Mouse (Mus musculus) cerebellum, adult (tissue): ENCODE data around the gene Gpr176.

Source experiments
- ATAC-seq: cut with Nextera tagmentation; 2 replicates; pipeline ENCODE4 v1.9.2; 2017; ENCODE audit warnings: mild to moderate bottlenecking, moderate library complexity, mixed read lengths; ENCODE audit not compliant: insufficient number of reproducible peaks, low FRiP score, low TSS enrichment

Gene Gpr176

GRCm38 (mm10) chr2:118256621-118257053, 116.6 kb downstream of the Gpr176 start, which contains the start of gene Fsip1:
Fsip1 (minus strand) TSS chr2:118256966.
- ATAC-seq = peak; percentile 60; the same call in 1 of the 2 replicates

GRCm38 (mm10) chr2:118254516-118254915, 118.7 kb downstream of the Gpr176 start:
- no peak for ATAC-seq

- ATAC-seq = no peak
These were observed 124.3 kb downstream of the Gpr176 start for GRCm38 (mm10) chr2:118248966-118249365.

- ATAC-seq = no peak
These were observed 125.2 kb downstream of the Gpr176 start for GRCm38 (mm10) chr2:118248016-118248415.

GRCm38 (mm10) chr2:118245914-118246313, 127.3 kb downstream of the Gpr176 start:
- ATAC-seq = peak; percentile 75

- no peak for ATAC-seq
These were observed 137.0 kb downstream of the Gpr176 start for GRCm38 (mm10) chr2:118236196-118236595.

GRCm38 (mm10) chr2:118235614-118236013, 137.6 kb downstream of the Gpr176 start:
- no peak for ATAC-seq

- no peak for ATAC-seq
These were observed 142.7 kb downstream of the Gpr176 start for GRCm38 (mm10) chr2:118230544-118230943.

GRCm38 (mm10) chr2:118228486-118229079, 144.6 kb downstream of the Gpr176 start:
- no peak for ATAC-seq
